Mouse (Mus musculus): ENCODE measurements around the gene Aatk.

Aatk gene

DNA sequence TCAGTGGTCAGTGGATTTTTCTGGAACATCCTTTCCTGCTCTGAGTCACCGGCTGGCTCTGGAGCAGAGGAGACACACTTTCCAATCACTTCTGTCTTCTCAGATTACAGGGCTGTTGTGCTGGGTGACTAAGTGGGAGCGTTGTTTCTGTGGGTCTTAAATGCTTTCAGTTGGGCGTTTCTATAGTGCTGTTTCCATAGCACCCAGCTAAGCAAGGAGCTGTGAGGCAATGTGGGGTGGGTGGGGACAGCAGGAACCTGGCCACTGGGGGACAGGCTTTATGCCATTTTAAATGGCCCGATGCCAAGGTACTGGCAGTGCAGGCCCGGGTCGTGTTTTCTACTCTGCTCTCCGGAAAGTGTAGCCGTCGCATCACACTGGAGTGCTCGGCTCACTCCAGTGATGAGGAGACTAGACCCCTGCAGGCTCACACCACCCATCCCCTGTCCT lies 57.8 kb downstream of the Aatk start:
- peak; percentile 68 to 78 for DNase-seq (ENCODE audit: low spot score in 2 of 2)

DNA sequence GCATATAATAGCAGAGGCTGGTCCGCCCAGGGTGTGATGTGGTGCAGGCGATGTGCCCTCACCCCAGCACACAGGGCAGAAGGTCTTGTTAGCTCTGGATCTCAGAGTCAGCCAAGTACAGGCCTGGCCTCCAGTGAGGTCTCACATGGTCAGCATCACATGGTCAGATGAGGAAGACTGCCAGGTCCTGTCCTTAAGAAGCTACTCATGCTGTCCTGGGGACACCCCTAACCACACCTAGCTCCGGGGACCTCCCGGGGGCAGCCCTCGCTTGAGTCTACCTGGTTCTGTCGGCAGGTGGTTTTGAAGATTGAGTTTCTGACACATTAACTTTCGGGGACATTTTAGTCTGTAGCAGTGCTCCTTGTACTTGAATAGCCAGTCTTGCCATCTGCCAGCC lies 58.6 kb downstream of the Aatk start:
- no peak for DNase-seq (ENCODE audit: low spot score in 2 of 2)

DNA sequence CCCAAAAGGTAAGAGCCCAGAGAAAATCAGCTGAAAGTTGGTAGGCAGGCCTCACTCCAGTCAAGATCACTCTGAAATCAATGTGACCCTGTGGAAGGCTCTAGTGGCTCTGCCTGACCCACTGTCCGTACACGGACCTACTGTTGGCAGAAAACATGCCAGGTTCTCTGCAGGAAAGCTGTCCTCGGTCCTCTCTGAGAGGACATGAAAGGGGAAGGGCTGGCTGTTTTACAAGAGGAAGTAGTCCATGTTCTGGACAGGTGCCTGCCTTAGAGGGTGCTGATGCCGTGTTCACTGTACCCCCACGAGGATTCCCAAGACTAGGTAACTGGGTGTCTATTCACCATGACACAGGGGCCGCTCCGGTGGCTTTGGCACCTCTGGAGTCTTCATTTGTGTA lies 59.1 kb downstream of the Aatk start:
- DNase-seq (ENCODE audit: low spot score in 2 of 2) = no peak

GRCm38 (mm10) chr11:119986751-119987425 lies 60.1 kb downstream of the Aatk start:
- DNase-seq (ENCODE audit: low spot score in 2 of 2) = no peak

DNA sequence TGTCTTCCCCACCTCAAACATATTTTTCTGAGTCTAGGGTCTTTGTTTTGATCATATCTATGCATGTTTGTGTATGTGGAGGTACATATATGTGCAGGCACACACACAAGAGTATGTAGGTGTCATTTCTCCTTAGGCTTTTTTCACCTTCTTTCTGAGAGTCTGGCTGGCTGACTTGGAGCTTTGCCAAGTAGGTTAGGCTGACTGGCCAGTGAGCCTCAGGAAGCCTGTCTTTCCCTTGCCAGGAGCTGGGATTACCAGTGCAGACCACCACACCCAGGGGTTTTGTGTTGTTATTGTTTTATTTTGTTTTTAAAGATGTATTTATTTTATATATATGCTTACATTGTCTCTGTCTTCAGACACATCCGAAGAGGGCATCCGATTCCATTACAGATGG lies 63.8 kb downstream of the Aatk start:
- no peak for DNase-seq (ENCODE audit: low spot score in 2 of 2)

DNA sequence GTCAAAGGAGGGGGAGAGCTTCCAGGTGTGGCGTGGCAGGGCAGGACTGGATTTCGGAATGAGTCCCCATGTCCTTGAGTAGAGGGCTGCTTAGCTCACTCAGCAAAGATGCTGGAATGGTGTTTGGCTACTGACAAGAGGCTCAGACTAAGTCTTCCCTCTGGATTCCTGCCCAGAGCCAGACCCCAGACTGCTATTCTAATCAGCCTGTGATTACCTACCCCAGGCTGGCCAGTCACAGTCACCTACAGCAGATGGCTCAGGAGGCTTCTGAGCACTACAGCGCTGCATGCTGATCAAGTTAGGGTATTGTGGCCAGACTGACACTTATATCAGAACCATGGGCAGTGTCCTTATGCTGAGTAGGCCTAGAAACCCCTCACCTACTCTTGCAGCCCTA lies 64.7 kb downstream of the Aatk start:
- DNase-seq (ENCODE audit: low spot score in 2 of 2) = no peak

DNA sequence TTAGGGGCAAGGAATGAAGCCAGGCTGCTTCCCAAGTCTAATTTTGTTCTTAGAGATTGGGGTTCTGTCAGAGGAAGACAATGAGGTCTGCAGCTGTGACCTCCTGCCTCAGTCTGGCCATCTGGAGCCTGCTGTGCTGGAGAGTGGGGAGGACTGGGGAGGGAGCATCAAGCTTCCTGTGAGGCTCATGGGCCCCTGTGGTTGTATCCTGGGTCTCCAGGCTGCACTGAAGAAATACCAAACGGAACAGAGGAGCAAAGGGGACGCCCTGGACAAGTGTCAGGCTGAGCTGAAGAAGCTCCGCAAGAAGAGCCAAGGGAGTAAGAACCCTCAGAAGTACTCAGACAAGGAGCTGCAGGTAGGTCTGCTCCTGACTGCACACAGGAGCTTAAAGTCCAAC lies 65.2 kb downstream of the Aatk start:
- DNase-seq (ENCODE audit: low spot score in 2 of 2) = no peak

- DNase-seq (ENCODE audit: low spot score in 2 of 2) = no peak
Measured at GRCm38 (mm10) chr11:119979596-119980385, 67.2 kb downstream of the Aatk start.

DNA sequence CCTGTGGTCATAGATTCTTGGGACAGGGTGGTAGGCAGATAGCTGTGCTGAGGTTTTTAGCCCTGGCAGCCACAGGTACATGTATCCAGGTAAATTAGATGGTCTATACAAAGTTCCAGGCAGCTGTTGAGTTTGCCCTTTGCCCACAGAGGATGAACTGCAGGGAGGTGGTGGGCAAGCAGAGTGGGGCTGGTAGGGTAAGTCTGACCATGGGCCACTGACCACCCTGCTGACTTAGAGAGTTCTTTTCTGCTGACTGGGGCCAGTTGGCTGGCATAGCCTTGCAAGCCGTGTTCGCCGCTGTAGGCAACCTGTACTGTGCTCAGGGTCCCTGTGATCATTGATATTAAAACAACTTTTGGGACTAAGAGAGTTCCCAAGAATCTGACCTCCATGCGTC lies 68.3 kb downstream of the Aatk start:
- DNase-seq (ENCODE audit: low spot score in 2 of 2) = no peak

- no peak for DNase-seq (ENCODE audit: low spot score in 2 of 2)
Measured at GRCm38 (mm10) chr11:119975739-119976501, 71.0 kb downstream of the Aatk start.

- no peak for DNase-seq (ENCODE audit: low spot score in 2 of 2)
Measured at GRCm38 (mm10) chr11:119973789-119974188, 73.2 kb downstream of the Aatk start.

DNA sequence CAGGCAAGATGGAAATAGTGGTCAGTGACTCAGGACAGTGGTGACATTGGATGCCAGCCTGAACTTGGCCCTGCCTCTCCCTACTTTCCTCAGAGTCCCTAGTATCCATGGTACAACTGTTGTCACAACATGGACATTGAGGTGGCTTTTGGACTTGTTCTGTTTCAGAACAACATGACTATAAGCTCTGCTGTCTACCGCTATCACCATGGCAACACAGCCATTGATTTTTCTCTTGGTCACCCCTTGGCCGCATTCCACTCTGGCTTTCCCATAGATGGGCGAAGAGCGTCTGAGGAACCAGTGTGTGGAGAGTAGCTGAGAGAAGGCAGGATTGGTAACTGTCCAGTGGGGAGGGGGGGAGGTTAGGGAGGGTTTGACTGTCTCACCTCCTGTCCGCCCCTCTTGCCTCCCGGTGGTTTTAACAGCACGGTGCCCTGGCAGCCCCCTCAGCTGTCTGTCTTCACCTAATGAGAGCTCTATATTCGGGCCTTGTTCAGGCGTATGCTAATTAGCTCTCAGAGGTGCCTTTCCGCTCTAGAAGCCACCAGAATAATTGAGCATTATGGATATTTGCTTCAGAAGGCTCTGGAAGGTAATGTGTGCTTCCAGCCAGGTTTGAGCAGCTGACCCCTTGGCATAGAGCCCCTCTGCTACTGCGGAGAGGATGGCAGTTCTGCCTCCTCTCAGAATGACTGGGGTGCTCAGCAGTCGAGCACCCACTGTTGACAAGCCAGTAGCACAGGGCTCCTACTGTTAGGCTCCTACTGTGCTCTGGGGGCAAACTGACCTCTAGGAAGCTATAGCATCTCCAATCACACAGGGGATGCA lies 76.7 kb downstream of the Aatk start:
- DNase-seq (ENCODE audit: low spot score in 2 of 2) = no peak

DNA sequence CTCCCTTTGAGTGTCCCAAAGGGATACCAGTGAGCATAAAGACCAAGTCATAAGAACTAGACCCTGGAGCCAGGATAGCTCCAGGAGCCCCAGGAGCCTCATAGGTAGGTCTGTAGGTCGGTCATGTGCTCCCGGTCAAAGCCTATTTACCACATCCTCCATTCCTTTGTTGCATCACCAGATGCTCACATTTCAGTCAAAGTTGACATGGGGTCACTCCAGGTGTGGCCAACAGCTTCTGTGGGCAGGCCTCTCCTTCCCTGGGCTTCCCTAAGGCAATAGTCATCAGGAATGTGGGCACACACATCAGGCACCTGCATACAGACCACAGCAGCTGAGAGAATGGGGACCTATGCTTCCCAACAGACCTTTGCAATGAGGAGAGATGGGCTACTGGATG lies 79.1 kb downstream of the Aatk start:
- DNase-seq (ENCODE audit: low spot score in 2 of 2) = no peak

DNA sequence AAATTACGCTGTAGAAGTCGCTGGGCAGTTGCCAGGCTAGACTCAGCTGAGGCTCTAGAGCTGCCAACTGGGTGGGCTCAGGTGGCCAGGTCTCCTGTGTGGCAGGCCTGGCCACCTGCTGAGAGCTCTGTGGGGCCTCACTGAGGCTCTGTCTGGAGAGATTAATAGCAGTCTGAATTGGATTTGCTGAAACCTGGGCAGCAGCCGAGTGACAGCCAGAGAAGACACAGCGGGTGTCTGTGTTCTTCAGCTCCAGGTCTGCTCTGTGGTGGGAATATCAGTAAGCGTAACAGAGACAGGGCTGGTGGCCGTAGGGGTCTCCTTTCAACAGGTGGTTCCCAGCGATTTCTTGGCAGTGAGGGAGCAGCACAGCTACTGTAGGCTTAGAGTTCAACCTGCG lies 79.6 kb downstream of the Aatk start:
- DNase-seq (ENCODE audit: low spot score in 2 of 2) = no peak

GRCm38 (mm10) chr11:119966294-119966693 lies 80.7 kb downstream of the Aatk start:
- no peak for DNase-seq (ENCODE audit: low spot score in 2 of 2)

- DNase-seq (ENCODE audit: low spot score in 2 of 2) = no peak
Measured at GRCm38 (mm10) chr11:119965053-119965452, 81.9 kb downstream of the Aatk start.

DNA sequence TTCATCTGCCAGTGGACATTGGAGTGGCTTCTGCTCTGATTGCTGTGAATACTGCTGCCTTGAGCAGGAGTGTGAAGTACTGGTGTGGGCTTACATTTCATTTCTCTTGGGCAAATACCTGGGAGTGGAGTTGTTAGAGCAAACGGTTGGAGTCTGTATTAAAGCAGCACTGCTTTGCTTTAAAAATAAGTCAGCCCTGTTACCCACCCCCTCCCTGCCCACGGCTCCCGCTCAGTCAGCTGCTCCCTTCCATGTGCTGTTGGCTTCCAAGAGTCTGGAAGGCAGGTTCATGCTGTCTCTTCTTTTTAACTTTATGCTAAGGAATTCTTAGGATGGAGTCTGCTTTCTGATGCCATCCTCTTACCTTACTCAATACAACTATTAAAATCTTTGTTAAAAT lies 85.5 kb downstream of the Aatk start:
- DNase-seq (ENCODE audit: low spot score in 2 of 2) = no peak

- no peak for DNase-seq (ENCODE audit: low spot score in 2 of 2)
Measured at GRCm38 (mm10) chr11:119960671-119961070, 86.3 kb downstream of the Aatk start.

- DNase-seq (ENCODE audit: low spot score in 2 of 2) = no peak
Measured at GRCm38 (mm10) chr11:119959714-119960113, 87.3 kb downstream of the Aatk start.

- DNase-seq (ENCODE audit: low spot score in 2 of 2) = no peak
Measured at GRCm38 (mm10) chr11:119958856-119959255, 88.1 kb downstream of the Aatk start.
